Comparison of ENCODE assay signal across 23 mouse cellular contexts in genomic region chr13:90890111-90890510, GRCm38 (mm10). TPM values are rescaled to one million over a fixed set of nuclear protein-coding genes. Genes with fewer than 3 reads are reported as not detected.
A peak's percentile ranks its signal among the peaks of the same experiment; 100 is the strongest.
DNase-seq lines count a peak whose midpoint lies in the region; ATAC-seq and TF ChIP-seq lines count a peak whose summit lies in the region.
"Had no signal": no experiment of that assay in that cellular context is flagged by ENCODE, and none has a peak within 500 bp of the region (broad histone marks: within the 10 kb centered on the region; RNA-seq: fewer than 3 reads in every experiment).

No protein-coding gene starts in this region.

- H3K9me3 ChIP-seq in stomach, embryonic 15.5 days: no peaks in the 10 kb centered on the region
- no peaks in the 10 kb centered on the region for H3K9me3 ChIP-seq in stomach, postnatal 0 days (ENCODE audit: control insufficient read depth, low read length)
- no peaks in the 10 kb centered on the region for H3K9me3 ChIP-seq in liver, embryonic 12.5 days (replicated peaks)
- no peaks in the 10 kb centered on the region for H3K9me3 ChIP-seq in liver, embryonic 16.5 days (replicated peaks; ENCODE audit: control insufficient read depth, low read length)
- H3K9me3 ChIP-seq: embryonic facial prominence, embryonic 13.5 days; forebrain, embryonic 10.5 days; heart, embryonic 12.5 days had no signal

- no peak for TF ChIP-seq CTCF in stomach, postnatal 0 days (IDR thresholded peaks at IDR 0.05; ENCODE audit: low read depth)

- H3K4me3 ChIP-seq in stomach, embryonic 15.5 days (replicated peaks): no peak overlapping the region
- H3K4me3 ChIP-seq in stomach, postnatal 0 days (ENCODE audit: low read depth, low read length): no peak overlapping the region
- no peak overlapping the region for H3K4me3 ChIP-seq in liver, embryonic 12.5 days
- no peak overlapping the region for H3K4me3 ChIP-seq in liver, embryonic 16.5 days (ENCODE audit: low read depth, low read length)
- H3K4me3 ChIP-seq: embryonic facial prominence, embryonic 13.5 days; forebrain, embryonic 10.5 days; gastrocnemius, adult 2 months; heart, embryonic 12.5 days had no signal

- no peak overlapping the region for H3K27ac ChIP-seq in stomach, embryonic 15.5 days
- H3K27ac ChIP-seq in stomach, postnatal 0 days (replicated peaks): no peak overlapping the region
- peak overlapping the region; percentile 55; the same call in 1 of the 2 replicates for H3K27ac ChIP-seq in liver, embryonic 12.5 days
- peak overlapping the region; percentile 57 for H3K27ac ChIP-seq in liver, embryonic 16.5 days (ENCODE audit: low read length)
- H3K27ac ChIP-seq: embryonic facial prominence, embryonic 13.5 days; forebrain, embryonic 10.5 days; gastrocnemius, adult 2 months had no signal

- intact Hi-C loops in left cerebral cortex, postnatal 4 days (cut with DNase I): no loop called here

- 80% methylated on average over 5 of the region's 5 CpGs for WGBS in stomach, embryonic 15.5 days
- 83% methylated on average over 5 of the region's 5 CpGs for WGBS in stomach, postnatal 0 days
- WGBS in liver, embryonic 12.5 days (ENCODE audit: insufficient replicate concordance): 35% methylated on average over 5 of the region's 5 CpGs
- 31% methylated on average over 5 of the region's 5 CpGs for WGBS in liver, embryonic 16.5 days (ENCODE audit: insufficient replicate concordance)

- peak; percentile 52; the same call in 1 of the 2 replicates for ATAC-seq in stomach, embryonic 15.5 days (ENCODE audit: insufficient read depth, low FRiP score, low read depth)
- ATAC-seq in stomach, postnatal 0 days (ENCODE audit: low FRiP score, low TSS enrichment): no peak
- ATAC-seq in liver, embryonic 12.5 days: peak; percentile 77
- peak; percentile 85 for ATAC-seq in liver, embryonic 16.5 days (ENCODE audit: low read depth)
- ATAC-seq: activated CD4-positive, CD25-positive, alpha-beta regulatory T cell, adult 4 months; forebrain, embryonic 14.5 days; hindbrain, embryonic 16.5 days; Patski had no signal

- H3K36me3 ChIP-seq in stomach, embryonic 15.5 days: no peaks in the 10 kb centered on the region
- no peaks in the 10 kb centered on the region for H3K36me3 ChIP-seq in stomach, postnatal 0 days (ENCODE audit: control insufficient read depth, insufficient read depth, low read length)
- H3K36me3 ChIP-seq in liver, embryonic 12.5 days: no peaks in the 10 kb centered on the region
- H3K36me3 ChIP-seq in liver, embryonic 16.5 days (ENCODE audit: control insufficient read depth, insufficient read depth): no peaks in the 10 kb centered on the region
- H3K36me3 ChIP-seq: embryonic facial prominence, embryonic 13.5 days; forebrain, embryonic 10.5 days; heart, embryonic 12.5 days had no signal

- TF ChIP-seq EP300 in stomach, postnatal 0 days (optimal IDR thresholded peaks at IDR 0.05): no peak

- no peaks in the 10 kb centered on the region for H3K27me3 ChIP-seq in stomach, embryonic 15.5 days (replicated peaks)
- no peaks in the 10 kb centered on the region for H3K27me3 ChIP-seq in stomach, postnatal 0 days (ENCODE audit: control insufficient read depth, insufficient read depth, low read length)
- no peaks in the 10 kb centered on the region for H3K27me3 ChIP-seq in liver, embryonic 12.5 days (replicated peaks)
- no peaks in the 10 kb centered on the region for H3K27me3 ChIP-seq in liver, embryonic 16.5 days (ENCODE audit: control insufficient read depth, insufficient read depth, low read depth, low read length)
- H3K27me3 ChIP-seq: embryonic facial prominence, embryonic 13.5 days; heart, embryonic 12.5 days; Patski had no signal

- no peak for DNase-seq in stomach, postnatal 0 days (ENCODE audit: low spot score)
- no peak for DNase-seq in embryo, embryonic 11 days
- no peak for DNase-seq in left cerebral cortex, postnatal 4 days
- no peak for DNase-seq in retina, embryonic 14.5 days (ENCODE audit: low spot score)
- no peak for DNase-seq in urinary bladder, adult 18-20 months (ENCODE audit: low spot score in 2 of 2)
- DNase-seq: adrenal gland, postnatal 14 days; cerebellum, adult 2 months; cerebellum, postnatal 14 days; gastrocnemius, adult 2 months; gastrocnemius, postnatal 25 days had no signal

- no peak overlapping the region for H3K9ac ChIP-seq in stomach, embryonic 15.5 days
- H3K9ac ChIP-seq in stomach, postnatal 0 days (ENCODE audit: low read length): no peak overlapping the region
- no peak overlapping the region for H3K9ac ChIP-seq in liver, embryonic 12.5 days
- H3K9ac ChIP-seq in liver, embryonic 16.5 days (ENCODE audit: low read depth, low read length): no peak overlapping the region
- H3K9ac ChIP-seq: embryonic facial prominence, embryonic 13.5 days; heart, embryonic 12.5 days had no signal

- H3K4me2 ChIP-seq in stomach, embryonic 15.5 days: no peak overlapping the region
- no peak overlapping the region for H3K4me2 ChIP-seq in stomach, postnatal 0 days (replicated peaks; ENCODE audit: low read depth)
- peak overlapping the region; percentile 5 for H3K4me2 ChIP-seq in liver, embryonic 12.5 days
- no peak overlapping the region; the same call in 1 of the 2 replicates for H3K4me2 ChIP-seq in liver, embryonic 16.5 days (ENCODE audit: low read depth, low read length)
- H3K4me2 ChIP-seq: embryonic facial prominence, embryonic 13.5 days; heart, embryonic 12.5 days had no signal

- peaks cover 9% of the 10 kb centered on the region for H3K4me1 ChIP-seq in stomach, embryonic 15.5 days
- H3K4me1 ChIP-seq in stomach, postnatal 0 days (replicated peaks; ENCODE audit: control insufficient read depth, insufficient read depth): peaks cover 2% of the 10 kb centered on the region; the same call in 1 of the 2 replicates
- peaks cover 32% of the 10 kb centered on the region for H3K4me1 ChIP-seq in liver, embryonic 12.5 days
- H3K4me1 ChIP-seq in liver, embryonic 16.5 days (ENCODE audit: control insufficient read depth, low read depth, low read length): peaks cover 6% of the 10 kb centered on the region

RNA-seq across cellular contexts. Expression of gene Atp6ap1l, which starts 15.0 kb away (rescaled TPM):
- polyA plus RNA-seq in stomach, embryonic 15.5 days (2015; fragmentation: Nextera tagmentation; extraction: Ambion mirVana): not detected in 2 replicates
- 0.11 TPM in 1 of 2 replicates, not detected in the other for polyA plus RNA-seq in stomach, postnatal 0 days (2015; fragmentation: Nextera tagmentation; extraction: Ambion mirVana)
- not detected in 2 replicates for polyA plus RNA-seq in liver, embryonic 12.5 days (2016; fragmentation: Nextera tagmentation; extraction: Ambion mirVana)
- polyA plus RNA-seq in liver, embryonic 16.5 days (2015; fragmentation: Nextera tagmentation; extraction: Ambion mirVana): 0.13 and 0.14 TPM in 2 replicates
- 1 to 10 TPM; 5.5 to 6.4 TPM for total RNA-seq in left cerebral cortex, postnatal 4 days (2021)
- total RNA-seq: adrenal gland, adult 18-20 months; adrenal gland, postnatal 14 days; gastrocnemius, adult 2 months; gastrocnemius, postnatal 25 days; granulocyte monocyte progenitor cell, adult 5-6 weeks had no signal
- polyA plus RNA-seq: activated CD4-positive, CD25-positive, alpha-beta regulatory T cell, adult 4 months; C2C12; embryonic facial prominence, embryonic 13.5 days; forebrain, embryonic 10.5 days; Patski had no signal

RNA-seq across cellular contexts. Expression of gene Rps23, which starts 32.6 kb away (rescaled TPM):
- 210 and 228 TPM in 2 replicates for polyA plus RNA-seq in stomach, embryonic 15.5 days (2015; fragmentation: Nextera tagmentation; extraction: Ambion mirVana)
- polyA plus RNA-seq in stomach, postnatal 0 days (2015; fragmentation: Nextera tagmentation; extraction: Ambion mirVana): 254 and 300 TPM in 2 replicates
- 239 and 250 TPM in 2 replicates for polyA plus RNA-seq in liver, embryonic 12.5 days (2016; fragmentation: Nextera tagmentation; extraction: Ambion mirVana)
- polyA plus RNA-seq in liver, embryonic 16.5 days (2015; fragmentation: Nextera tagmentation; extraction: Ambion mirVana): 84.9 and 126 TPM in 2 replicates
- total RNA-seq in left cerebral cortex, postnatal 4 days (2021): 100 to 1,000 TPM; 321 to 367 TPM

Comparison
In these comparisons a context has a peak if more than half of its experiments do, and no peak if none do; other contexts are left out.
1. H3K27ac ChIP-seq: peak in liver, embryonic 12.5 days (single experiment) and liver, embryonic 16.5 days (single experiment); none in stomach, embryonic 15.5 days (single experiment) and stomach, postnatal 0 days (single experiment).